Mouse (Mus musculus): ENCODE measurements at regions not wholly inside any gene's neighbourhood (a gene's known extent, or its start where the extent isn't known, plus 50 kb on each side); places are given as distances from the start of the nearest gene placed in this dataset.

- no peak for DNase-seq (ENCODE audit: low spot score in 2 of 2)
Observed at GRCm38 (mm10) chr11:79881812-79882211, 80.4 kb downstream of the Utp6 start.

- peak in 1 of 2 experiments; percentile 64 for DNase-seq (ENCODE audit: low spot score in 2 of 2)
Observed at GRCm38 (mm10) chr11:79878091-79878490, 84.1 kb downstream of the Utp6 start.

- DNase-seq (ENCODE audit: low spot score in 2 of 2), result peak in 1 of 2 experiments; percentile 40
Observed at GRCm38 (mm10) chr11:79877184-79877745, 84.9 kb downstream of the Utp6 start.

GRCm38 (mm10) chr11:79871783-79872628 is 90.2 kb downstream of the Utp6 start:
- peak in 1 of 2 experiments; percentile 20 for DNase-seq (ENCODE audit: low spot score in 2 of 2)

- DNase-seq (ENCODE audit: low spot score in 2 of 2), result peak in 1 of 2 experiments; percentile 25
Observed at GRCm38 (mm10) chr11:79870189-79870588, 92.0 kb downstream of the Utp6 start.

- DNase-seq (ENCODE audit: low spot score in 2 of 2), result no peak
Observed at GRCm38 (mm10) chr11:79869009-79869408, 93.2 kb downstream of the Utp6 start.

- DNase-seq (ENCODE audit: low spot score in 2 of 2), result peak in 1 of 2 experiments; percentile 37
Observed at GRCm38 (mm10) chr11:79864836-79865235, 97.4 kb downstream of the Utp6 start.

GRCm38 (mm10) chr11:79863487-79864175 is 98.6 kb downstream of the Utp6 start:
- no peak for DNase-seq (ENCODE audit: low spot score in 2 of 2)

- DNase-seq (ENCODE audit: low spot score in 2 of 2), result no peak
Observed at GRCm38 (mm10) chr11:79860611-79861067, 101.6 kb downstream of the Utp6 start.

- DNase-seq (ENCODE audit: low spot score in 2 of 2), result no peak
Observed at GRCm38 (mm10) chr11:79856376-79856775, 105.8 kb downstream of the Utp6 start.

GRCm38 (mm10) chr11:79849545-79849944 is 112.6 kb downstream of the Utp6 start:
- no peak for DNase-seq (ENCODE audit: low spot score in 2 of 2)

- no peak for DNase-seq (ENCODE audit: low spot score in 2 of 2)
Observed at GRCm38 (mm10) chr11:79844436-79844835, 117.8 kb downstream of the Utp6 start.

GRCm38 (mm10) chr11:79843021-79843420 is 119.2 kb downstream of the Utp6 start:
- no peak for DNase-seq (ENCODE audit: low spot score in 2 of 2)

GRCm38 (mm10) chr11:79839973-79840372 is 122.2 kb downstream of the Utp6 start:
- peak in 1 of 2 experiments; percentile 20 for DNase-seq (ENCODE audit: low spot score in 2 of 2)

- no peak for DNase-seq (ENCODE audit: low spot score in 2 of 2)
Observed at GRCm38 (mm10) chr11:79838051-79838450, 124.1 kb downstream of the Utp6 start.

GRCm38 (mm10) chr11:79837076-79837990 is 124.9 kb downstream of the Utp6 start:
- DNase-seq (ENCODE audit: low spot score in 2 of 2), result no peak

- DNase-seq (ENCODE audit: low spot score in 2 of 2), result no peak
Observed at GRCm38 (mm10) chr11:79835873-79836272, 126.3 kb downstream of the Utp6 start.

- no peak for DNase-seq (ENCODE audit: low spot score in 2 of 2)
Observed at GRCm38 (mm10) chr11:79833817-79834216, 128.4 kb downstream of the Utp6 start.

- peak; percentile 41 to 47 for DNase-seq (ENCODE audit: low spot score in 2 of 2)
Observed at GRCm38 (mm10) chr11:79831591-79832320, 130.4 kb downstream of the Utp6 start.

GRCm38 (mm10) chr11:79830567-79831055 is 131.6 kb downstream of the Utp6 start:
- DNase-seq (ENCODE audit: low spot score in 2 of 2), result no peak
